Mouse (Mus musculus) stomach, postnatal 0 days (tissue): ENCODE data around the gene Spryd4. TPM values are rescaled to one million over a fixed set of nuclear protein-coding genes. Genes with fewer than 3 reads are reported as not detected.
"Not testable (repeated sequence)": the region's sequence is repeated elsewhere in the genome, so short reads cannot be mapped to it uniquely, and the experiment has no call there.

Experiments used
- ATAC-seq: fragments of 200-750 bp; cut with Nextera tagmentation; 2 replicates; pipeline ENCODE4 v1.8.0; 2017; ENCODE audit not compliant: low FRiP score, low TSS enrichment
- DNase-seq: peaks from one replicate; pipeline ENCODE4 v3.0.0-alpha.2; 2016; ENCODE audit warnings: low spot score
- H3K27ac ChIP-seq: fragments of 300-500 bp; sonication (generic); replicated peaks from 2 replicates; pipeline ENCODE4 v1.5.1; 2014; ENCODE audit warnings: mild to moderate bottlenecking, control low read depth
- H3K27me3 ChIP-seq: fragments of 300-500 bp; sonication (generic); 2 replicates; pipeline ENCODE4 v1.6.1; 2014; ENCODE audit warnings: low read length; ENCODE audit not compliant: control insufficient read depth, insufficient read depth
- H3K36me3 ChIP-seq: fragments of 300-500 bp; sonication (generic); 2 replicates; pipeline ENCODE4 v1.6.1; 2014; ENCODE audit warnings: low read length, mixed read lengths; ENCODE audit not compliant: control insufficient read depth, insufficient read depth
- H3K4me1 ChIP-seq: fragments of 300-500 bp; sonication (generic); replicated peaks from 2 replicates; pipeline ENCODE4 v1.6.1; 2014; ENCODE audit warnings: antibody characterized with exemption; ENCODE audit not compliant: control insufficient read depth, insufficient read depth
- H3K4me2 ChIP-seq: fragments of 300-500 bp; sonication (generic); replicated peaks from 2 replicates; pipeline ENCODE4 v1.6.1; 2014; ENCODE audit warnings: low read depth, mild to moderate bottlenecking, control low read depth, moderate library complexity
- H3K4me3 ChIP-seq: fragments of 300-500 bp; sonication (generic); 2 replicates; pipeline ENCODE4 v1.5.1; 2014; ENCODE audit warnings: low read depth, low read length, control low read depth
- H3K9ac ChIP-seq: fragments of 300-500 bp; sonication (generic); 2 replicates; pipeline ENCODE4 v1.6.1; 2014; ENCODE audit warnings: mild to moderate bottlenecking, low read length, control low read depth, mixed read lengths
- H3K9me3 ChIP-seq: fragments of 300-500 bp; sonication (generic); 2 replicates; pipeline ENCODE4 v1.6.1; 2016; ENCODE audit warnings: low read length; ENCODE audit not compliant: control insufficient read depth
- CTCF ChIP-seq: IDR thresholded peaks from 2 replicates; pipeline ENCODE4 v1.5.1; 2016; ENCODE audit warnings: antibody characterized with exemption, low read depth, mild to moderate bottlenecking, moderate library complexity
- EP300 ChIP-seq: optimal IDR thresholded peaks from 2 replicates; pipeline ENCODE3; 2016; ENCODE audit warnings: antibody characterized with exemption
- WGBS: fragments of 180-500 bp; shearing (Covaris S2); extraction: QIAGEN DNeasy Blood & Tissue Kit; methylation state at CpG from one replicate; pipeline ENCODE4 v1.1.7; 2014; 5-methylcytosine and 5-hydroxymethylcytosine counted together
- polyA plus RNA-seq: library from polyadenylated mRNA; unstranded; fragments of >200 nt; fragmentation: Nextera tagmentation; extraction: Ambion mirVana; gene quantifications from 2 replicates; pipeline ENCODE4 v1.2.1, GENCODE M21; 2015

The Spryd4 gene
- polyA plus RNA-seq, 1 experiment from 2014 or later = 25.6 TPM

GRCm38 (mm10) chr10:128221533-128222286 lies 10.1 kb upstream of the Spryd4 start:
- WGBS = 55% methylated on average over 16 of the region's 16 CpGs
- no peak overlapping the region for H3K4me3 ChIP-seq
- H3K27me3 ChIP-seq = no peaks in the 10 kb centered on the region; the same call in 1 of the 2 replicates
- H3K9me3 ChIP-seq = no peaks in the 10 kb centered on the region
- no peak overlapping the region for H3K9ac ChIP-seq
- no peak for DNase-seq
- ATAC-seq = no peak
- H3K4me2 ChIP-seq = no peak overlapping the region
- H3K27ac ChIP-seq = no peak overlapping the region
- no peaks in the 10 kb centered on the region for H3K36me3 ChIP-seq
- no peaks in the 10 kb centered on the region for H3K4me1 ChIP-seq
- TF ChIP-seq CTCF (peak; percentile 18; the same call in 1 of the 2 replicates), EP300 (no peak)

DNA sequence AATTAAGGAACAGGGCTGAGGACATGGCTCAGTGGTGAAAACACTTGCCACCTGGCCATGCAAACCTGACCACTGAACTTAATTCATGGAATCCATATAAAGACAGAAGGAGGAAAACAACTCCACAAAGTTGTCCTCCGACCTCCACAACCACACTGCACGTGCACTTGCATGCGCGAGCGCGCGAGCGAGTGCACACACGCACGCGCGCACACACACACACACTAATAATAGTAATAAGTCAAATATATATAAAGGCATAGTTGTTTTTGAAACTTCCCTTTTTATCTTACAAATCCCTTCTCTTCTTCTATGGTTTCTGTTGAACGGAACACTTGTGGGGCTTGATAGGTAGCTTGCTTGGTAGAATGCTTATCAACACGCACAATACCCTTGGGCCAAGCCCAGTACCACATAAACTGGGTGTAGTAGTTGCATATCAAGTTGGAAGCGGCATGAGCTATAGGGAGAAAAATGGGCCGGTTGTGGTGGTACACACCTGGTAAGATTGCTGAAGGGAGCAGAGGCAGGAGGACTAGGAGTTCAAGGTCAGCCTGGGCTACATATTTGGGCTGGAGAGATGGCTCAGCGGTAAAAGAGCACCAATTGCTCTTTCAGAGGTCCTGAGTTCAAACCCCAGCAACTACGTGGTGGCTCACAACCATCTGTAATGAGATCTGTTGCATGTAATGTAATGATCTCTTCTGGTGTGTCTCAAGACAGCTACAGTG lies 6.9 kb upstream of the Spryd4 start:
- Histone ChIP-seq H3K4me1 (no peaks in the 10 kb centered on the region), H3K36me3 (no peaks in the 10 kb centered on the region), H3K9me3 (no peaks in the 10 kb centered on the region), H3K27ac (no peak overlapping the region), H3K4me2 (no peak overlapping the region), H3K27me3 (no peaks in the 10 kb centered on the region; the same call in 1 of the 2 replicates), H3K9ac (no peak overlapping the region), H3K4me3 (no peak overlapping the region)
- 86% methylated on average over 18 of the region's 18 CpGs for WGBS
- ATAC-seq (no peak), DNase-seq (no peak)
- TF ChIP-seq CTCF (no peak), EP300 (no peak)

DNA sequence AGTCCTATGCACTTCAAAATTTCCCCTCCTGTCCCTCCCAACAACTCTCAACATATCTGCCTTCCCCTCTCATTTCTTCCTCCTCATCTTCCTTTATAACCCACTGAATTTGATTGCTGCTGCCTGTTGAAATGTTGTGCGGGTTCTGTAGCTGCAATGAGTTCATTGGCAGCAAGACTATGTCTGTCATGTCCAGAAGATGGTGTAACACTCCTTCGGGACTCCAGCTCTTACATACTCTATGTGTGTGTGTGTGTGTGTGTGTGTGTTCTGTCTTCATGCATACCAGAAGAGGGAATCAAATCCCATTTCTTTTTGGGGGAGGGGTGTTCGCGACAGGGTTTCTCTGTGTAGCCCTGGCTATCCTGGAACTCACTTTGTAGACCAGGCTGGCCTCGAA lies 3.4 kb upstream of the Spryd4 start:
- no peak for ATAC-seq
- no peak overlapping the region for H3K9ac ChIP-seq
- WGBS = 81% methylated on average over 5 of the region's 5 CpGs
- H3K27me3 ChIP-seq = no peaks in the 10 kb centered on the region
- H3K4me2 ChIP-seq = no peak overlapping the region
- no peak overlapping the region for H3K27ac ChIP-seq
- peaks cover 6% of the 10 kb centered on the region; the same call in 1 of the 2 replicates for H3K4me1 ChIP-seq
- H3K9me3 ChIP-seq = no peaks in the 10 kb centered on the region
- no peak for DNase-seq
- no peak overlapping the region for H3K4me3 ChIP-seq
- H3K36me3 ChIP-seq = no peaks in the 10 kb centered on the region
- no peak for TF ChIP-seq EP300
- TF ChIP-seq CTCF = peak; percentile 42; the same call in 1 of the 2 replicates

DNA sequence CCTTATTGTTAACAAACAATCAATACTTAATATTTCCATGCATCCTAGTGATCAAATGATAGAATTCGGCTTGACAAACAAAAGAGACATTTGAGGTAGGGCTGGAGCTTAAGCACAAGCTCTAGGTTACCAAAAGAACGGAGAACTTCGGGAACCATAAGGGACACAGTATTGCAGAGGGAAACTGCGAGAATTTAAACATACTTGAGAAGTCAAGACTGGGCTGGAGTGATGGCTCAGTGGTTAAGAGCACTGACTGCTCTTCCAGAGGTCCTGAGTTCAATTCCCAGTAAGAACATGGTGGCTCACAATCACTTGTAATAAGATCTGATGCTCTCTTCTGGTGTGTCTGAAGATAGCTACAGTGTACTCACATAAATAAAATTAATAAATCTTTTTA lies 2.5 kb upstream of the Spryd4 start:
- not testable (repeated sequence) for H3K9me3 ChIP-seq, H3K9ac ChIP-seq, ATAC-seq, H3K4me1 ChIP-seq, H3K4me2 ChIP-seq, DNase-seq, H3K4me3 ChIP-seq, H3K27me3 ChIP-seq, H3K27ac ChIP-seq, H3K36me3 ChIP-seq
- WGBS = 89% methylated on average over 4 of the region's 4 CpGs

DNA sequence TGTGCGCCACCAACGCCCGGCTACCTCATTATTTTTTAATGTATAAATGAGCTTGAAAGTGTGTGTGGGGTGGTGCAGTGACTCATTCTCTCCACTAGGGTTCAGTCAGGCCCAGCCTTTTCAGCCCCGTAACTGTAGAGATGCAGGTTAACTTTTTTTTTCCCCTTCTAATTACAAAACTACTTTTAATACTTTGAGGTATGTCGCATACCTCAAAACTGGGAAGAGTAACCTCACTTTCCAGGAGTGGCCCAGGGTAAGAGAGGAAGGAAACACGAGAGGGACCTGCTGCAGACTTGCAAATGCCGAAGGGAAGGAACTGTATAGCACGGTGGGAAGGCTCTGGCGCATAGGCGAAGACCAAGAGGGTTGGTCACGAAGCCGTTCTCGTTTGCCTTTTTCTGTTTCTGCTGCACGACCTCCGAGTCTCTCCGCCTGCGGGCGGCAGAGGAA lies 1.3 kb upstream of the Spryd4 start:
- H3K4me2 ChIP-seq = peak overlapping the region; percentile 55
- TF ChIP-seq CTCF (peak; percentile 82), EP300 (no peak)
- no peak overlapping the region for H3K27ac ChIP-seq
- H3K9me3 ChIP-seq = no peaks in the 10 kb centered on the region
- under 1% methylated on average over 18 of the region's 18 CpGs for WGBS
- no peaks in the 10 kb centered on the region for H3K27me3 ChIP-seq
- ATAC-seq = peak; percentile 67
- H3K36me3 ChIP-seq = 0 out of 2 replicates have a peak, but pooled peaks cover 2% of the 10 kb centered on the region
- peak overlapping the region; percentile 17; the same call in 1 of the 2 replicates for H3K4me3 ChIP-seq
- peaks cover 6% of the 10 kb centered on the region; the same call in 1 of the 2 replicates for H3K4me1 ChIP-seq
- DNase-seq = peak; percentile 71
- H3K9ac ChIP-seq = no peak overlapping the region

DNA sequence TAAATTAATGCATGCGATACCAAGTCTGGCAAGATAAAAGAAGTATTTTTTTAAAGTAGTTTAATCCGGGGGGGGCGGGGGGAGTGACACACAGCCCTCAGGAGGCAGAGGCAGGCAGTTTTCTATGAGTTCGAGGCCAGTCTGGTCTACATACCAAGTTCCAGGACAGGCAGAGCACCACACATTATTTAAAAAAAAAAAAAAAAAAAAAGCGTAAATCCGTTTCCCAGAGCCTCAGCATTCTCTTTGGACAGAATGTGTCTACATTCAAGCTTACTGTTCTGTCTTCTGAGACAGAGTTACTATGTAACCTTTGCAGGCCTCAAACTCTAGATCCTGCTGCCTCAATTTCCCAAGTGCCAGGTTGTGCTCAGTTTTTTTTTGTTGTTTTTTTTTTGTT lies 541 bp upstream of the Spryd4 start:
- no peak overlapping the region for H3K9ac ChIP-seq
- no peak for TF ChIP-seq CTCF
- TF ChIP-seq EP300 = no peak
- DNase-seq = no peak

More for the DNA sequence above, 541 bp upstream of the Spryd4 start:
- Histone ChIP-seq H3K4me2 (peak overlapping the region; percentile 92), H3K27me3 (no peaks in the 10 kb centered on the region), H3K4me3 (peak overlapping the region; percentile 69), H3K4me1 (peaks cover 6% of the 10 kb centered on the region; the same call in 1 of the 2 replicates), H3K9me3 (no peaks in the 10 kb centered on the region), H3K27ac (0 out of 2 replicates have a peak overlapping the region, but pooled peaks have one; percentile 30), H3K36me3 (0 out of 2 replicates have a peak, but pooled peaks cover 2% of the 10 kb centered on the region)
- ATAC-seq = no peak
- WGBS = 44% methylated on average over 6 of the region's 6 CpGs
